Mouse (Mus musculus): ENCODE measurements around the gene Ticam1. TPM values are rescaled to one million over a fixed set of nuclear protein-coding genes. Genes with fewer than 3 reads are reported as not detected.

Ticam1 gene
- total and polyA plus RNA-seq, 3 experiments, result 6.4 to 18.6 (median 17.6) TPM

- no peak for TF ChIP-seq PAX5 (IDR thresholded peaks at IDR 0.05; ENCODE audit: low read length)
- no peak for TF ChIP-seq TCF12 (IDR thresholded peaks at IDR 0.05; ENCODE audit: low read depth, low read length)
- no peak for TF ChIP-seq USF1 (IDR thresholded peaks at IDR 0.05; ENCODE audit: low read depth, low read length)
- TF ChIP-seq EP300 (IDR thresholded peaks at IDR 0.05; ENCODE audit: low read length), result no peak
- no peak for TF ChIP-seq MXI1 (IDR thresholded peaks at IDR 0.05; ENCODE audit: low read depth, low read length)
- no peak for TF ChIP-seq POLR2A (IDR thresholded peaks at IDR 0.05; ENCODE audit: low read depth, low read length)
- H3K9me3 ChIP-seq (replicated peaks; ENCODE audit: low read length), result no peaks in the 10 kb centered on the region
- H3K79me2 ChIP-seq (replicated peaks; ENCODE audit: control insufficient read depth, extremely low read depth, insufficient read depth, poor library complexity, severe bottlenecking), result peaks cover 4% of the 10 kb centered on the region
- DNase-seq (ENCODE audit: extremely low read depth), result no peak
- dilution Hi-C loops (cut with MboI; ENCODE audit: extremely low pct_ligation_motif_present, extremely low pct_unique_long_range_greater_than_20kb, low sequenced_read_pairs) (no loop called here), in situ Hi-C loops (cut with MboI; ENCODE audit: low pct_ligation_motif_present, low pct_unique_long_range_greater_than_20kb, low sequenced_read_pairs) (no loop called here)
- H3K4me3 ChIP-seq (replicated peaks in 1 of 3; ENCODE audit: low read depth in 2 of 3, low read length in 2 of 3, poor library complexity in 1 of 3), result no peak overlapping the region
- no peak overlapping the region for H3K4me2 ChIP-seq (ENCODE audit: insufficient read depth, low read depth, poor library complexity, severe bottlenecking)
- peaks cover 24 to 45% of the 10 kb centered on the region in 2 experiments for H3K4me1 ChIP-seq (ENCODE audit: control insufficient read depth in 1 of 2, insufficient read depth in 2 of 2)
- no peak overlapping the region for H3K27ac ChIP-seq (ENCODE audit: insufficient read depth, low read depth)
- H3K9ac ChIP-seq (ENCODE audit: insufficient read depth, low read depth), result no peak overlapping the region
- peaks cover 44 to 69% of the 10 kb centered on the region in 2 experiments for H3K36me3 ChIP-seq (replicated peaks in 1 of 2; ENCODE audit: control insufficient read depth in 1 of 2, insufficient read depth in 1 of 2, low read length in 1 of 2)
- H3K27me3 ChIP-seq (replicated peaks), result no peaks in the 10 kb centered on the region
Observed at GRCm38 (mm10) chr17:56281193-56281592, 4.6 kb upstream of the Ticam1 start.

DNA sequence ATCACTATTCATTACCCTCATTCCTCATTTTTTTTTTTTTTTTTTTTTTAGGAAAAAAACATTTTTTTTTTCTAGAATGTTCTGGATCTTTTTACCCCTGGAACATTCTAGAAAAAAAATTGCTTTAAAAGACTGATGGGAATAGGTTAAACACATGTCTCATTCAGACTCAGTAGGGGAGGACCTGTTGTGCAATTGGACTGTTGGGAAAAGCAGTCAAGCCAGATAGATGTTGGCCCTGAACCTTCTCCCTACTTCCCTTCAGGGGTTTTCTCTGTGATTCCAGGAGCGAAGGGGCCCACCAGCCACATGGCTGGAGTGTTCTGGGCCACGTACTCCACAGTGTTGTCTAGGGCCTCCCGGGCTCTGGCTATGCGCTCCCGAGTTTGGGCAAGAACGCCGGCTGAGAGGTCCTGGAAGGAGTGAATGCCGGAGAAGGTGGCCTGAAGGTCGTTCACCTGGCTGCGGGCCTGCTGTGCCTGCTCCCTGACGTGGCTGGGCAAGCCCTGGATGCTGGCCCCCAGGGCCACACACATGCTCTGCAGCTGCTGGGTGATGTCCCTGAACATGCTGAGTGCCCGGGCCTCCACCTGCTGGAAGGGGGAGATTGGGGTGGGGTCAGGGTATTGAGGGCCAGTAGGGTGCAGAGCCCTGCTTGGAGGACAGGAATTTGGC is 3.0 kb upstream of the Ticam1 start:
- peaks cover 17% of the 10 kb centered on the region for H3K79me2 ChIP-seq (replicated peaks; ENCODE audit: control insufficient read depth, extremely low read depth, insufficient read depth, poor library complexity, severe bottlenecking)
- H3K4me1 ChIP-seq (ENCODE audit: control insufficient read depth in 1 of 2, insufficient read depth in 2 of 2), result peaks cover 24 to 45% of the 10 kb centered on the region in 2 experiments
- H3K27ac ChIP-seq (ENCODE audit: insufficient read depth, low read depth), result no peak overlapping the region
- dilution Hi-C loops (cut with MboI; ENCODE audit: extremely low pct_ligation_motif_present, extremely low pct_unique_long_range_greater_than_20kb, low sequenced_read_pairs), result no loop called here
- no peak for TF ChIP-seq IRF4 (IDR thresholded peaks at IDR 0.05; ENCODE audit: low read depth, low read length)
- no peak for TF ChIP-seq BHLHE40 (IDR thresholded peaks at IDR 0.05; ENCODE audit: low read depth, low read length)
- TF ChIP-seq SIN3A (IDR thresholded peaks at IDR 0.05; ENCODE audit: low read length), result no peak
- no peak for TF ChIP-seq ZC3H11A (IDR thresholded peaks at IDR 0.05; ENCODE audit: low read depth, low read length)
- no peak for TF ChIP-seq HCFC1 (IDR thresholded peaks at IDR 0.05; ENCODE audit: low read depth, low read length)
- no peak for TF ChIP-seq CHD2 (IDR thresholded peaks at IDR 0.05; ENCODE audit: low read length)
- TF ChIP-seq ZMIZ1 (IDR thresholded peaks at IDR 0.05; ENCODE audit: low read depth, low read length), result no peak
- TF ChIP-seq CHD1 (IDR thresholded peaks at IDR 0.05; ENCODE audit: low read depth, low read length), result no peak
- TF ChIP-seq E2F4 (IDR thresholded peaks at IDR 0.05; ENCODE audit: insufficient replicate concordance, low read depth, low read length), result no peak
- TF ChIP-seq POLR2AphosphoS2 (IDR thresholded peaks at IDR 0.05; ENCODE audit: low read depth, low read length), result no peak
- TF ChIP-seq JUN (IDR thresholded peaks at IDR 0.05; ENCODE audit: insufficient read depth, low read depth, low read length), result no peak
- TF ChIP-seq ELF1 (IDR thresholded peaks at IDR 0.05; ENCODE audit: low read depth, low read length), result no peak
- TF ChIP-seq EP300 (IDR thresholded peaks at IDR 0.05; ENCODE audit: low read length), result no peak
- H3K9ac ChIP-seq (ENCODE audit: insufficient read depth, low read depth), result no peak overlapping the region
- no peak for DNase-seq (ENCODE audit: extremely low read depth)
- H3K4me2 ChIP-seq (ENCODE audit: insufficient read depth, low read depth, poor library complexity, severe bottlenecking), result no peak overlapping the region
- H3K36me3 ChIP-seq (replicated peaks in 1 of 2; ENCODE audit: control insufficient read depth in 1 of 2, insufficient read depth in 1 of 2, low read length in 1 of 2), result peaks cover 29 to 53% of the 10 kb centered on the region in 2 experiments
- in situ Hi-C loops (cut with MboI; ENCODE audit: low pct_ligation_motif_present, low pct_unique_long_range_greater_than_20kb, low sequenced_read_pairs), result no loop called here
- no peaks in the 10 kb centered on the region for H3K9me3 ChIP-seq (replicated peaks; ENCODE audit: low read length)
- H3K4me3 ChIP-seq (replicated peaks in 1 of 3; ENCODE audit: low read depth in 2 of 3, low read length in 2 of 3, poor library complexity in 1 of 3), result no peak overlapping the region
- H3K27me3 ChIP-seq (replicated peaks), result no peaks in the 10 kb centered on the region

Measured in CH12.LX (cell line).